Mouse (Mus musculus) megakaryocyte, embryonic 14.5 days (primary cell): ENCODE measurements around the gene Ccpg1.

Source experiments
- FLI1 ChIP-seq: IDR thresholded peaks from 2 replicates; pipeline ENCODE4 v1.6.1; 2012; ENCODE audit warnings: low read length, inconsistent platforms, mixed read lengths
- GATA1 ChIP-seq: IDR thresholded peaks from 3 replicates; pipeline ENCODE4 v1.6.1; 2012; ENCODE audit warnings: mixed read lengths, low read length, inconsistent platforms, borderline replicate concordance

DNA sequence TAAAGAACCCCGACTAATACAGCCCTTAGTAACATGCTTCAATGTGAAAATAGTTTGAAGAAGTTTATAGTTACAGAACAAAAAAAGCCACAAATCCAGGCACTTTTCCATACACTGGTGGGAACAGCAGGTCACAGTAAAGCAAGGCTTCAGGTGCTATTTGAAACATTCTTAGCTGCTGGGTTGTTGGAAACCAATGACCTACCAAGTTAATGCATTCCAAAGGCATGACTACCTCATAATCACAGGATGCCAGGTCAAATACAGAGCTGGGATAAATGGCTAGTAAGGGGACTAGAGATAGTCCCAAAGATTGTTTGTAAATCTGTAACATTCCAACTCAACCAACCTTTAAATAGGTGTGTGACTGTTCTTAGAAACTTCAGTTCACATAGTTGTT lies 10.0 kb upstream of the Ccpg1 start:
- TF ChIP-seq GATA1 (no peak), FLI1 (no peak)
